Mouse (Mus musculus) adrenal gland, adult 8-10 months (tissue): ENCODE results near the gene Vmn1r223. TPM values are rescaled to one million over a fixed set of nuclear protein-coding genes. Genes with fewer than 3 reads are reported as not detected.

ENCODE experiments used
- total RNA-seq, 4 experiments: library from RNA; stranded (reverse); gene quantifications; 2 replicates each; pipeline ENCODE4 v1.2.4; 2022

The Vmn1r223 gene
- total RNA-seq, 4 experiments from 2014 or later, result not detected

Other genes with a start within 250 kb of the Vmn1r223 start
- gene Vmn1r213, start 239.5 kb upstream of the Vmn1r223 start, total RNA-seq, result not detected
- gene Vmn1r214, start 216.7 kb upstream of the Vmn1r223 start, total RNA-seq, result not detected
- gene Vmn1r215, start 179.1 kb upstream of the Vmn1r223 start, total RNA-seq, result not detected
- not detected for gene Vmn1r217, start 128.9 kb upstream of the Vmn1r223 start, total RNA-seq
- not detected for gene Vmn1r218, start 114.0 kb upstream of the Vmn1r223 start, total RNA-seq
- not detected for gene Vmn1r219, start 87.8 kb upstream of the Vmn1r223 start, total RNA-seq
- gene Vmn1r220, start 59.2 kb upstream of the Vmn1r223 start, total RNA-seq, result not detected
- gene Vmn1r221, start 33.0 kb upstream of the Vmn1r223 start, total RNA-seq, result not detected
- not detected for gene Vmn1r222, start 11.2 kb upstream of the Vmn1r223 start, total RNA-seq
- 10 to 100 TPM; 20.0 to 26.5 (median 23.6) TPM for gene Zfp322a, start 122.1 kb downstream of the Vmn1r223 start, total RNA-seq
- 1 to 10 TPM; 6.5 to 7.8 (median 7.1) TPM for gene Abt1, start 176.7 kb downstream of the Vmn1r223 start, total RNA-seq
- gene Btn1a1, start 218.8 kb downstream of the Vmn1r223 start, total RNA-seq, result not detected
- gene Btn2a2, start 241.7 kb downstream of the Vmn1r223 start, total RNA-seq, result not detected